Mouse (Mus musculus) liver, embryonic 16.5 days (tissue): ENCODE results near the gene Krt16. TPM values are rescaled to one million over a fixed set of nuclear protein-coding genes. Genes with fewer than 3 reads are reported as not detected.
"Not testable (repeated sequence)": the region's sequence is repeated elsewhere in the genome, so short reads cannot be mapped to it uniquely, and the experiment has no call there.

Source experiments
- ATAC-seq: fragments of 200-750 bp; cut with Nextera tagmentation; 2 replicates; pipeline ENCODE4 v1.8.0; 2017; ENCODE audit warnings: low read depth, mild to moderate bottlenecking, moderate number of reproducible peaks, moderate library complexity
- H3K27ac ChIP-seq: fragments of 300-500 bp; sonication (generic); 2 replicates; pipeline ENCODE4 v1.5.1; 2014; ENCODE audit warnings: mild to moderate bottlenecking, low read length
- H3K27me3 ChIP-seq: fragments of 300-500 bp; sonication (generic); 2 replicates; pipeline ENCODE4 v1.6.1; 2014; ENCODE audit warnings: low read depth, low read length, mixed read lengths; ENCODE audit not compliant: control insufficient read depth, insufficient read depth
- H3K36me3 ChIP-seq: fragments of 300-500 bp; sonication (generic); 2 replicates; pipeline ENCODE4 v1.6.1; 2014; ENCODE audit warnings: mild to moderate bottlenecking; ENCODE audit not compliant: control insufficient read depth, insufficient read depth
- H3K4me1 ChIP-seq: fragments of 300-500 bp; sonication (generic); 2 replicates; pipeline ENCODE4 v1.6.1; 2014; ENCODE audit warnings: low read depth, low read length, mixed read lengths; ENCODE audit not compliant: control insufficient read depth
- H3K4me2 ChIP-seq: fragments of 300-500 bp; sonication (generic); 2 replicates; pipeline ENCODE4 v1.6.1; 2014; ENCODE audit warnings: low read depth, low read length, mixed read lengths
- H3K4me3 ChIP-seq: fragments of 300-500 bp; sonication (generic); 2 replicates; pipeline ENCODE4 v1.5.1; 2014; ENCODE audit warnings: low read depth, mild to moderate bottlenecking, low read length
- H3K9ac ChIP-seq: fragments of 300-500 bp; sonication (generic); 2 replicates; pipeline ENCODE4 v1.6.1; 2014; ENCODE audit warnings: low read depth, low read length
- H3K9me3 ChIP-seq: fragments of 300-500 bp; sonication (generic); replicated peaks from 2 replicates; pipeline ENCODE4 v1.6.1; 2016; ENCODE audit warnings: low read length; ENCODE audit not compliant: control insufficient read depth
- WGBS: fragments of 180-500 bp; shearing (Covaris S2); extraction: QIAGEN DNeasy Blood & Tissue Kit; methylation state at CpG from one replicate; pipeline ENCODE4 v1.1.7; 2014; ENCODE audit not compliant: insufficient replicate concordance; 5-methylcytosine and 5-hydroxymethylcytosine counted together
- polyA plus RNA-seq: library from polyadenylated mRNA; unstranded; fragments of >200 nt; fragmentation: Nextera tagmentation; extraction: Ambion mirVana; gene quantifications from 2 replicates; pipeline ENCODE4 v1.2.1, GENCODE M21; 2015

Gene Krt16
- polyA plus RNA-seq, 1 experiment from 2014 or later = not detected

- Histone ChIP-seq H3K4me3 (no peak overlapping the region), H3K27ac (no peak overlapping the region), H3K4me2 (no peak overlapping the region), H3K9ac (no peak overlapping the region), H3K36me3 (no peaks in the 10 kb centered on the region), H3K4me1 (no peaks in the 10 kb centered on the region), H3K9me3 (no peaks in the 10 kb centered on the region), H3K27me3 (no peaks in the 10 kb centered on the region)
- WGBS = 71% methylated on average over 9 of the region's 9 CpGs
- no peak for ATAC-seq
Measured at GRCm38 (mm10) chr11:100261235-100261605, 12.5 kb upstream of the Krt16 start.

- no peak within 1 kb of the TSS for H3K9ac ChIP-seq
- H3K27me3 ChIP-seq = no peaks in the 10 kb centered on the region
- H3K4me2 ChIP-seq = no peak within 1 kb of the TSS
- no peaks in the 10 kb centered on the region for H3K36me3 ChIP-seq
- no peak for ATAC-seq
- WGBS = 67% methylated on average over 21 of the region's 21 CpGs
- no peaks in the 10 kb centered on the region for H3K4me1 ChIP-seq
- no peak within 1 kb of the TSS for H3K4me3 ChIP-seq
- H3K9me3 ChIP-seq = no peaks in the 10 kb centered on the region
- no peak within 1 kb of the TSS for H3K27ac ChIP-seq
Measured at GRCm38 (mm10) chr11:100260514-100261234, 12.0 kb upstream of the Krt16 start, which contains the start of gene Krt17. Gene Krt17, minus strand, starts transcription at chr11:100261029.

- no peak for ATAC-seq
- no peak overlapping the region for H3K27ac ChIP-seq
- no peak overlapping the region for H3K4me2 ChIP-seq
- H3K4me1 ChIP-seq = no peaks in the 10 kb centered on the region
- H3K4me3 ChIP-seq = no peak overlapping the region
- no peaks in the 10 kb centered on the region for H3K27me3 ChIP-seq
- no peaks in the 10 kb centered on the region for H3K9me3 ChIP-seq
- no peaks in the 10 kb centered on the region for H3K36me3 ChIP-seq
- no peak overlapping the region for H3K9ac ChIP-seq
- WGBS = 78% methylated on average over 9 of the region's 9 CpGs
Measured at GRCm38 (mm10) chr11:100259079-100259478, 10.4 kb upstream of the Krt16 start.

- no peaks in the 10 kb centered on the region for H3K36me3 ChIP-seq
- no peak overlapping the region for H3K9ac ChIP-seq
- WGBS = 70% methylated on average over 1 of the region's 1 CpGs
- no peaks in the 10 kb centered on the region for H3K9me3 ChIP-seq
- H3K4me1 ChIP-seq = no peaks in the 10 kb centered on the region
- H3K27me3 ChIP-seq = no peaks in the 10 kb centered on the region
- H3K4me3 ChIP-seq = no peak overlapping the region
- ATAC-seq = no peak
- H3K27ac ChIP-seq = no peak overlapping the region
- no peak overlapping the region for H3K4me2 ChIP-seq
Measured at GRCm38 (mm10) chr11:100257967-100258366, 9.3 kb upstream of the Krt16 start.

GRCm38 (mm10) chr11:100255514-100255913 is 6.8 kb upstream of the Krt16 start:
- Histone ChIP-seq H3K4me1 (no peaks in the 10 kb centered on the region), H3K4me3 (no peak overlapping the region), H3K9me3 (no peaks in the 10 kb centered on the region), H3K4me2 (no peak overlapping the region), H3K27me3 (no peaks in the 10 kb centered on the region), H3K27ac (no peak overlapping the region), H3K36me3 (no peaks in the 10 kb centered on the region), H3K9ac (no peak overlapping the region)
- no peak for ATAC-seq
- whole genome bisulfite sequencing = 80% methylated on average over 6 of the region's 6 CpGs

- 33% methylated on average over 5 of the region's 5 CpGs for WGBS
- no peak for ATAC-seq
- Histone ChIP-seq H3K36me3 (no peaks in the 10 kb centered on the region), H3K9me3 (no peaks in the 10 kb centered on the region), H3K4me3 (no peak overlapping the region), H3K4me1 (no peaks in the 10 kb centered on the region), H3K27ac (no peak overlapping the region), H3K27me3 (no peaks in the 10 kb centered on the region), H3K4me2 (no peak overlapping the region), H3K9ac (no peak overlapping the region)
Measured at GRCm38 (mm10) chr11:100254360-100255090, 5.8 kb upstream of the Krt16 start.

GRCm38 (mm10) chr11:100246471-100246870 is 2.2 kb downstream of the Krt16 start:
- H3K4me1 ChIP-seq, H3K4me2 ChIP-seq, H3K27me3 ChIP-seq, H3K9me3 ChIP-seq, H3K36me3 ChIP-seq, H3K9ac ChIP-seq, H3K4me3 ChIP-seq, ATAC-seq, H3K27ac ChIP-seq: not testable (repeated sequence)
- WGBS = 46% methylated on average over 7 of the region's 7 CpGs

- not testable (repeated sequence) for H3K27me3 ChIP-seq, H3K36me3 ChIP-seq, H3K4me3 ChIP-seq, H3K9me3 ChIP-seq, H3K27ac ChIP-seq, ATAC-seq, H3K4me1 ChIP-seq, H3K9ac ChIP-seq, H3K4me2 ChIP-seq
- WGBS = 67% methylated on average over 4 of the region's 4 CpGs
Measured at GRCm38 (mm10) chr11:100240272-100240671, 8.4 kb downstream of the Krt16 start.

GRCm38 (mm10) chr11:100221741-100222140 is 27.0 kb downstream of the Krt16 start:
- H3K9ac ChIP-seq = no peak overlapping the region
- H3K9me3 ChIP-seq = no peaks in the 10 kb centered on the region
- no peaks in the 10 kb centered on the region for H3K27me3 ChIP-seq
- no peak overlapping the region for H3K4me3 ChIP-seq
- H3K27ac ChIP-seq = no peak overlapping the region
- no peak overlapping the region for H3K4me2 ChIP-seq
- H3K36me3 ChIP-seq = no peaks in the 10 kb centered on the region
- no peaks in the 10 kb centered on the region for H3K4me1 ChIP-seq
- ATAC-seq = no peak
- 51% methylated on average over 8 of the region's 8 CpGs for WGBS
